Mouse (Mus musculus) forebrain, embryonic 13.5 days (tissue): Measurements from ENCODE around the gene Gdpgp1. TPM values are rescaled to one million over a fixed set of nuclear protein-coding genes. Genes with fewer than 3 reads are reported as not detected.

Source experiments
- ATAC-seq: fragments of 200-750 bp; cut with Nextera tagmentation; 2 replicates; pipeline ENCODE4 v1.8.0; 2017
- H3K27ac ChIP-seq: fragments of 300-500 bp; sonication (generic); 2 replicates; pipeline ENCODE4 v1.5.1; 2015; ENCODE audit warnings: inconsistent platforms, mild to moderate bottlenecking, moderate library complexity
- H3K27me3 ChIP-seq: fragments of 300-500 bp; sonication (generic); 2 replicates; pipeline ENCODE4 v1.6.1; 2015; ENCODE audit warnings: mild to moderate bottlenecking, inconsistent platforms
- H3K36me3 ChIP-seq: fragments of 300-500 bp; sonication (generic); 2 replicates; pipeline ENCODE4 v1.6.1; 2015; ENCODE audit warnings: mild to moderate bottlenecking, inconsistent platforms; ENCODE audit not compliant: poor library complexity, severe bottlenecking
- H3K4me1 ChIP-seq: fragments of 300-500 bp; sonication (generic); 2 replicates; pipeline ENCODE4 v1.6.1; 2015; ENCODE audit warnings: inconsistent platforms
- H3K4me2 ChIP-seq: fragments of 300-500 bp; sonication (generic); 2 replicates; pipeline ENCODE4 v1.6.1; 2015; ENCODE audit warnings: inconsistent platforms, mild to moderate bottlenecking, moderate library complexity
- H3K4me3 ChIP-seq: fragments of 300-500 bp; sonication (generic); 2 replicates; pipeline ENCODE4 v1.5.1; 2015; ENCODE audit warnings: mild to moderate bottlenecking, inconsistent platforms
- H3K9ac ChIP-seq: fragments of 300-500 bp; sonication (generic); 2 replicates; pipeline ENCODE4 v1.6.1; 2015; ENCODE audit warnings: mild to moderate bottlenecking, inconsistent platforms
- H3K9me3 ChIP-seq: fragments of 300-500 bp; sonication (generic); replicated peaks from 2 replicates; pipeline ENCODE4 v1.6.1; 2016; ENCODE audit warnings: inconsistent platforms
- WGBS: fragments of 180-500 bp; shearing (Covaris S2); methylation state at CpG from one replicate; pipeline ENCODE4 v1.1.7; 2015; 5-methylcytosine and 5-hydroxymethylcytosine counted together
- polyA plus RNA-seq: library from polyadenylated mRNA; unstranded; fragments of >200 nt; fragmentation: Nextera tagmentation; extraction: Ambion mirVana; gene quantifications from 2 replicates; pipeline ENCODE4 v1.2.1, GENCODE M21; 2015

Gene Gdpgp1
- polyA plus RNA-seq, 1 experiment from 2014 or later, result 3.3 TPM

GRCm38 (mm10) chr7:80238542-80238941 lies 5.9 kb downstream of the Gdpgp1 start:
- Histone ChIP-seq H3K27me3 (no peaks in the 10 kb centered on the region), H3K9ac (no peak overlapping the region), H3K4me2 (no peak overlapping the region), H3K4me3 (no peak overlapping the region), H3K27ac (no peak overlapping the region), H3K36me3 (peaks cover 30% of the 10 kb centered on the region), H3K9me3 (no peaks in the 10 kb centered on the region), H3K4me1 (peaks cover 14% of the 10 kb centered on the region)
- 88% methylated on average over 10 of the region's 10 CpGs for WGBS
- no peak for ATAC-seq

DNA sequence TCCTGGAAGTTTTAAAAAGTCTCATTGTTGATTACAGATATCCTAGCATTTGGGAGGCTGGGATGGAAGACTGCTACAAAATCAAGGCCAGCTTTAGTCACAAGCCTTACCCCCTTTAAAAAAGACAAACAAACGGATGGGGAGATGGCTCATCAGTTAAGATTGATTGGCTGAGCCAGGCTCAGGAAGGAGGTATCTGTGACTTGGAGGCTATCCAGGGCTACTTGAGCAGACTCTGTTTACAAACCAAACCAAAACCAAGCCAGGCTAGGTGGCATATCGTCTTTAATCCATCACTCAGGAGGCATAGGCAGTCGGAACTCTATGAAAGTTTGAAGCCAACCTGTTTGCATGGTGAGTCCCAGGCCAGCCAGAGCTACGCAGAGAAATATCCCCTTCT lies 9.0 kb downstream of the Gdpgp1 start:
- 87% methylated on average over 4 of the region's 4 CpGs for WGBS
- H3K4me3 ChIP-seq, result no peak overlapping the region
- no peak for ATAC-seq
- peaks cover 30% of the 10 kb centered on the region for H3K36me3 ChIP-seq
- H3K4me1 ChIP-seq, result no peaks in the 10 kb centered on the region
- no peak overlapping the region for H3K4me2 ChIP-seq
- H3K9ac ChIP-seq, result no peak overlapping the region
- no peaks in the 10 kb centered on the region for H3K9me3 ChIP-seq
- H3K27ac ChIP-seq, result no peak overlapping the region
- H3K27me3 ChIP-seq, result no peaks in the 10 kb centered on the region

DNA sequence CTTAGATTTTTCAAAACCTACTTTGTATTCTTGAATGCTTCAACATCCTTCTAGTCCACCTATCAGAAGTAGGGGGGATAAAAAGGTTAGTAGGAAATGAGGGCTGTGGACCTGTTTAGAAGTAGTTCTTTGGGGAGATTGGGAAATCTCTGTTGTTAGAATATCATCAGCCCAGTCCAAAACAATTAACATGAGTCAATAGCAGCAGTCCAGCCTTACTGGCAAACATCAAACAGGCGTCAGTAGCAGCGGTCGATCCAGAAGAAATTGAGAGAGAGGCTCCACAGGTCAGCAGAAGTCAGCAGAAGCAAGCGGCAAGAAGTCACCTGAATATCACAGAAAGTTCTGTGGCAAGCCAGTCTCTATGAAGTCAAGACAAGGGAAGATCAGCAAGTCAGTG lies 12.2 kb downstream of the Gdpgp1 start:
- peaks cover 12% of the 10 kb centered on the region for H3K36me3 ChIP-seq
- H3K9me3 ChIP-seq, result no peaks in the 10 kb centered on the region
- H3K4me1 ChIP-seq, result no peaks in the 10 kb centered on the region
- no peak overlapping the region for H3K9ac ChIP-seq
- H3K4me2 ChIP-seq, result no peak overlapping the region
- H3K27ac ChIP-seq, result no peak overlapping the region
- H3K4me3 ChIP-seq, result no peak overlapping the region
- no peaks in the 10 kb centered on the region for H3K27me3 ChIP-seq
- ATAC-seq, result no peak
- WGBS, result 92% methylated on average over 4 of the region's 4 CpGs

DNA sequence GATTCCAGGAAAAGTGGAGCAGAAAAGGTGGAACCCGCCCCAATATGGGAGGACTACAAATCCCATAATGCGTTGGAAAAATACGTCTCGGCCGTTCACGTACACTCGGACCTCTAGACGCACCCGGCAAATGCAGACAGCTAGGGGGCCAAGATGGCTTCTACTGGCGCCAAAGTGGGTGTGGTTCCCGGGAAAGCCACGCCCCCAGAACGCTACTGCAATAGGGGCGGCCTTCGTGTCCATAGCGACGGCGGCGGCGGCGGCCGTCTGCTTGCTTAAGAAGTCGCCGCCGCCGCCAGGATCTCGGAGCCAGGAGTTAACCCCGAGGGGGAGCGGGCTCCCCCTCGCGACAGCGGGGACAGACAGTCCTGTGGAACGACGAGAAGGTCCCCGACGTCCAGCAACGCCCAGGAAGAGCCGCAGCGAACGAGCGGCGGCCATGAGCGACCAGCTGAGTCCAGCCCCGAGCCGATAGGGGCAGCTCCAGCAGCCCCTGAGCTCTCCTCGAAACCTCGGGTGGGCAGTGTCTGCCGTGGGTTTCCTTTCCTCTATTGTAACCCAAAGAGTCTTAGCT lies 13.6 kb downstream of the Gdpgp1 start, which contains the start of gene Ttll13:
Gene Ttll13 (plus strand): TSS at position 229 of the 574 bp plus-strand sequence.
- under 1% methylated on average over 48 of the region's 48 CpGs for WGBS
- ATAC-seq, result peak; percentile 97
- Histone ChIP-seq H3K36me3 (no peaks in the 10 kb centered on the region), H3K4me3 (peak within 1 kb of the TSS; percentile 58), H3K27ac (peak within 1 kb of the TSS; percentile 69), H3K4me1 (no peaks in the 10 kb centered on the region), H3K9me3 (no peaks in the 10 kb centered on the region), H3K9ac (peak within 1 kb of the TSS; percentile 73), H3K27me3 (no peaks in the 10 kb centered on the region), H3K4me2 (peak within 1 kb of the TSS; percentile 66)

DNA sequence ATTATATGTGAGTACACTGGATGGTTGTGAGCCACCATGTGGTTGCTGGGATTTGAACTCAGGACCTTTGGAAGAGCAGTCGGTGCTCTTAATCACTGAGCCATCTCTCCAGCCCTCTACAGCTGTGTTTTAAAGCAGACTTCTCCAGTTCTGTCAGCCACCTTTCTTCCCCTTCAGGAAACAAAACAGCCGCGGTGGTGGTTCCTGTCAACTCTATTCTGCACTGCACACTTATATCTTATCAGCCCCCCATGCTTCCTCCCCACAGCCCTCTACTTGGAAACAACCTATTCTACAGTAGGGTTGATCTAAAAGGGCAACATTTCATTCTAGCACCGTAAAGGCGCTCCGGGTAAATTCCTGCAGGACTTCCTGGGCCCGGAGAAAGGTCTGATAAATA lies 14.2 kb downstream of the Gdpgp1 start:
- Histone ChIP-seq H3K9me3 (no peaks in the 10 kb centered on the region), H3K9ac (no peak overlapping the region), H3K36me3 (no peaks in the 10 kb centered on the region), H3K27ac (no peak overlapping the region; the same call in 1 of the 2 replicates), H3K4me2 (peak overlapping the region; percentile 66), H3K4me1 (no peaks in the 10 kb centered on the region), H3K27me3 (peaks cover 6% of the 10 kb centered on the region; the same call in 1 of the 2 replicates), H3K4me3 (peak overlapping the region; percentile 58)
- WGBS, result 67% methylated on average over 7 of the region's 7 CpGs
- no peak for ATAC-seq

DNA sequence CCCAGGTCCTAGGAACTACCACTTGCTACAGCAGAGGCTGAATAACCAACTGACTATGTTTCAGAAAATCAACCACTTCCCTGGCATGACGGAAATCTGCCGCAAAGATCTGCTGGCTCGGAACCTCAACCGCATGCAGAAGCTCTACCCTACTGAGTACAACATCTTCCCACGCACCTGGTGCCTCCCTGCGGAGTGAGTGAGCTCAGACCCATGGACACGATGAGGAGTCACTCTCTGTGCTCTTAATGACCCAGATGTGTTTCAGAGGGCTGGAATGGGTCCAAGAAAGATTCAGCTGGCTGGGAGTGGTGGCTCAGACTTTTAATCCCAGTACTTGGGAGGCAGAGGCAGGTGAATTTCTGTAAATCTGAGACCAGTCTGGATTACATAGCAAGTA lies 19.8 kb downstream of the Gdpgp1 start:
- no peak for ATAC-seq

DNA sequence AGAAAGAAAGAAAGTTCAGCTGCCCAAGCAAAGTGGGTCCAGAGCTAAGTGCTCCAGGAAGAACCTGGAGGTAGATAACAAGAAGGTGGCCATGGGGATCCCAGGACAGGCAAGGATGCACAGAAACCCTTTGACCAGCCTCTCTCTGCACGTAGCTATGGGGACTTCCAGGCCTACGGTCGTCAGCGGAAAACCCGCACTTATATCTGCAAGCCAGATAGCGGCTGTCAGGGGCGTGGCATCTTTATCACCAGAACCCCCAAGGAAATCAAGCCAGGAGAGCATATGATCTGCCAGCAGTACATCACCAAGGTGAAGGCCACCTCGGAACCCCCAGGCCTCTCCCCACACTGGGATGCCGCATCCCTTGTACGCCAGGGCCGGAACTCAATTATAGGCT lies 20.2 kb downstream of the Gdpgp1 start:
- Histone ChIP-seq H3K4me3 (no peak overlapping the region), H3K4me1 (no peaks in the 10 kb centered on the region), H3K27ac (no peak overlapping the region), H3K36me3 (no peaks in the 10 kb centered on the region), H3K27me3 (peaks cover 34% of the 10 kb centered on the region), H3K9ac (no peak overlapping the region), H3K4me2 (no peak overlapping the region), H3K9me3 (no peaks in the 10 kb centered on the region)
- ATAC-seq, result no peak
- 91% methylated on average over 11 of the region's 11 CpGs for WGBS

More for the DNA sequence above, 19.8 kb downstream of the Gdpgp1 start:
- H3K27ac ChIP-seq, result no peak overlapping the region
- no peak overlapping the region for H3K4me2 ChIP-seq
- no peaks in the 10 kb centered on the region for H3K9me3 ChIP-seq
- no peak overlapping the region for H3K9ac ChIP-seq
- no peaks in the 10 kb centered on the region for H3K4me1 ChIP-seq
- WGBS, result 84% methylated on average over 7 of the region's 7 CpGs
- no peak overlapping the region for H3K4me3 ChIP-seq
- H3K27me3 ChIP-seq, result peaks cover 34% of the 10 kb centered on the region
- no peaks in the 10 kb centered on the region for H3K36me3 ChIP-seq

DNA sequence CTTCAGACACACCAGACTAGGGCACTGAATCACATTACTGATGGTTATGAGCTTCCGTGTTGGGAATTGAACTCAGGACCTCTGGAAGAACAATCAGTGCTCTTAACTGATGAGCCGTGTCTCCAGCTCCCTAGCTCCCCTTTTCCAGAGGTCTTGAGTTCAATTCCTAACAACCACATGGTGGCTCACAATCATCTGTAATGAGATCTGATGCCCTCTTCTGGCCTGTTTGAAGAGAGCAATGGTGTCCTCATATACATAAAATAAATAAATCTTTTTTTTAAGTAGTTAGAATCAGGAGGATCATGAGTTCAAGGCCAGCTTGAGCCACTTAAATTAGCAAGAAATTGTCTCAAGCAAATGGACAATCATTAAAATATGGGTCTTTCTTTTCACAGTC lies 23.3 kb downstream of the Gdpgp1 start:
- Histone ChIP-seq H3K27ac (no peak overlapping the region), H3K9me3 (no peaks in the 10 kb centered on the region), H3K9ac (no peak overlapping the region), H3K4me2 (no peak overlapping the region), H3K4me1 (no peaks in the 10 kb centered on the region), H3K36me3 (no peaks in the 10 kb centered on the region), H3K4me3 (no peak overlapping the region), H3K27me3 (peaks cover 58% of the 10 kb centered on the region)
- no peak for ATAC-seq
- WGBS, result 74% methylated on average over 2 of the region's 2 CpGs

GRCm38 (mm10) chr7:80257706-80258105 lies 25.0 kb downstream of the Gdpgp1 start:
- Histone ChIP-seq H3K4me1 (peaks cover 9% of the 10 kb centered on the region), H3K4me2 (no peak overlapping the region), H3K4me3 (no peak overlapping the region), H3K9ac (no peak overlapping the region), H3K27ac (no peak overlapping the region), H3K36me3 (no peaks in the 10 kb centered on the region), H3K9me3 (no peaks in the 10 kb centered on the region), H3K27me3 (peaks cover 50% of the 10 kb centered on the region)
- no peak for ATAC-seq
- WGBS, result 74% methylated on average over 2 of the region's 2 CpGs

GRCm38 (mm10) chr7:80260625-80261371 lies 28.1 kb downstream of the Gdpgp1 start, which contains the start of gene Ngrn:
Gene Ngrn, plus strand, starts transcription at chr7:80261215.
- WGBS, result 25% methylated on average over 40 of the region's 40 CpGs
- ATAC-seq, result peak; percentile 94
- peak within 1 kb of the TSS; percentile 86 for H3K4me3 ChIP-seq

DNA sequence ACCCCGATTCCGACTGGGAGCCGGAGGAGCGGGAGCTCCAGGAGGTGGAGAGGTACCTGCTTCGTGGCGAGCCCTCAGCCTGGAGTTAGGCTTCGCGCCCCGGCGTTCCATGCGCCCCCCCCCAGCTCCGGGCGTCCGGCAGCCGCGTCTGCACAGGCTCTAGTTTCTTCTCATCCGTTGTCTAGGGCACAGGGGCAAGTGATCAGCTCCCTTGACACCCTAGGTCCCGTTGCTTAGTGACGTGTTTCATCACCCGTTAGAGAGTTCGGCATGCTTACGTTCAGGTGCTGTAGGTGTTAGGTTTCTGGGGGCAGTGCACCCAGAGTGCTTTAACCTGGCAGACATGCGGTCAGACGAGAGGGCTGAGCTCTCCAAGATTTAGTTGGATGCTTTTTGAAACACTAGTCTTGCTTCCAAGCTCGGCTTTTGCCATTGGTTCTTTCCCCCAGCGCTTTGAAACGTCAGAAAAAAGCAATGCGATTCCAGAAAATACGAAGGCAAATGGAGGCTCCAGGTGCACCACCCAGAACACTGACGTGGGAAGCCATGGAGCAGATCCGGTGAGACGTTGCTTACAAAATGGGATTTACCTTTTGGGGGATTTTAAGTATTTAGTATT lies 28.8 kb downstream of the Gdpgp1 start:
- peak overlapping the region; percentile 93 for H3K4me2 ChIP-seq
- H3K4me1 ChIP-seq, result peaks cover 9% of the 10 kb centered on the region
- H3K9me3 ChIP-seq, result no peaks in the 10 kb centered on the region
- H3K4me3 ChIP-seq, result peak overlapping the region; percentile 86
- peaks cover 28% of the 10 kb centered on the region for H3K36me3 ChIP-seq
- WGBS, result 1% methylated on average over 29 of the region's 32 CpGs
- ATAC-seq, result no peak; the same call in none of the 2 replicates
- H3K9ac ChIP-seq, result peak overlapping the region; percentile 89
- peaks cover 31% of the 10 kb centered on the region for H3K27me3 ChIP-seq
- peak overlapping the region; percentile 80 for H3K27ac ChIP-seq

More at GRCm38 (mm10) chr7:80260625-80261371, 28.1 kb downstream of the Gdpgp1 start, which contains the start of gene Ngrn:
- Histone ChIP-seq H3K9ac (peak within 1 kb of the TSS; percentile 89), H3K4me1 (peaks cover 9% of the 10 kb centered on the region), H3K9me3 (no peaks in the 10 kb centered on the region), H3K4me2 (peak within 1 kb of the TSS; percentile 93), H3K27me3 (peaks cover 32% of the 10 kb centered on the region), H3K27ac (peak within 1 kb of the TSS; percentile 80), H3K36me3 (peaks cover 21% of the 10 kb centered on the region)

DNA sequence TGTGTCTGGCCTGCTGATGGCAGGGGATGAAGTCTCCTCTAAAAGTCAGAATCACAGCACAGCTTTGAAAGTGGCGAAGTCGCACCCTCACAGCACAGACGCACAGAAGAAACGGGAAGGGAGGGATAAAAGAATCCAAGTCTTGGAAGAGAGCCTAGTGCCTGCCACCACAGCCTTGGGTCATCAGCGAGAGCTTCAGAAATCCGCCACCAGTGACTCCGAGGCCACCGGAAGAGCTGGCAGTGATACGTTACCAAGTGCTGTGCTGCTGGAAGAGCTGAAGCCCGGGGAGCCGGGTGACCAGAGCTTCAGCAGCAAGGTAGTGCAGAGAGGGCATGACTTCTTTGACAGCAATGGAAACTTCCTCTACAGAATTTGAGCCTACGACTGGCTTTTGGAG lies 31.9 kb downstream of the Gdpgp1 start:
- Histone ChIP-seq H3K9me3 (no peaks in the 10 kb centered on the region), H3K4me1 (peaks cover 15% of the 10 kb centered on the region), H3K9ac (no peak overlapping the region), H3K27me3 (peaks cover 7% of the 10 kb centered on the region; the same call in 1 of the 2 replicates), H3K4me3 (no peak overlapping the region), H3K4me2 (no peak overlapping the region), H3K27ac (no peak overlapping the region), H3K36me3 (peaks cover 36% of the 10 kb centered on the region)
- ATAC-seq, result no peak
- WGBS, result 93% methylated on average over 12 of the region's 12 CpGs
